Mouse (Mus musculus): ENCODE measurements around the gene Myom3.

Myom3 gene

GRCm38 (mm10) chr4:135818366-135818765 is 58.9 kb downstream of the Myom3 start:
- no peak for DNase-seq

DNA sequence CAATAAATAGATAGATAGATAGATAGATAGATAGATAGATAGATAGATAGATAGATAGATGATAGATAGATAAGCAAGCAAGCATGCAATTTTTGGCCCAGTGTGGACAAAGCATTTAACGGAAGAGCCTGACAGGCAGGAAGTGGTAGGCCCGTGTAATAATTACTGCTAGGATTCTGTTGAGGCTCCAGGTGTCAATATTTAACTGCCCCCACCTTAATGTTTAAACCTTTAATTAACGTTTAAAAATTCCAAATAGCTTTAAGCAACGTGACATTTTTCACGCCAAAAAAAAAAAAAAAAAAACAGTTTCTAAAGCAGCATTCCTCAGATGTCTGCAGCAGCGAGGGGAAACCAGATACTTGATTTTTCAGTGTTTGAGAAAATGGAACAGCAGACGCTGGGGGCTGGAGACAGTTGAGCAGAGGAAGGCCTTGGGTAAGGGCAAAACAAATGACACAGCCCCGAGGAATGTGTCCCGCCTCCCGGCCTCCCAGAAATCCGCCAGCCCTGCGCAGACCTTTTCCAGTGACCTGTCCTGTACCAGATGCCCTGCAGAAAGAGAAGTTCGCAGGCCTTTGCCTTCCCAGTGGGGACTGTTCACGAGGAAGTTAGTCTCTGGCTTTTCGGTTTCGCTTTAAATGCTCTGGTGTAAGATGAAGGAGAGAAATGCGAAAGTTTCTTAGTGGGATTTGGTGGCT is 60.5 kb downstream of the Myom3 start:
- no peak for DNase-seq

DNA sequence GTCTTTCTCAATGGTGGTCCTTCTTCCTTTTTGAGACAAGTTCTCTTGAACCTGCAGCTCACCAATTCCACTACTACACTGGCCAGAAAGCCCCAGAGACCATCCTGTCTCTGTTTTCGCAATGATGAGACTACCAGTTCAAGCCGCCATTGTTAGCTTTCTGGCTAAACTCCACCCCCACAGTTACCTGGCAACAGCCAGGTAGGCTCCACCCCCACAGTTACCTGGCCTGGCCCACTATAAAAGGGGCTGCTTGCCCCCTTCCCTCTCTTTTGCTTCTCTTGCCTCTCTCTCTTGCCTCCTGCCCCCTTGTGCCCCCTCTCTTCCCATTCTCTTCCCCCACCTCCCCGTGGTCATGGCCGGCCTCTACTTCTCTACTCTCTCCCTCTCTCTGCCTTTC is 62.3 kb downstream of the Myom3 start:
- no peak for DNase-seq

- no peak for DNase-seq
Observed at GRCm38 (mm10) chr4:135823298-135823697, 63.8 kb downstream of the Myom3 start.

GRCm38 (mm10) chr4:135824254-135824653 is 64.7 kb downstream of the Myom3 start:
- DNase-seq: no peak

- peak; percentile 73 for DNase-seq
Observed at GRCm38 (mm10) chr4:135828491-135828890, 69.0 kb downstream of the Myom3 start.

DNA sequence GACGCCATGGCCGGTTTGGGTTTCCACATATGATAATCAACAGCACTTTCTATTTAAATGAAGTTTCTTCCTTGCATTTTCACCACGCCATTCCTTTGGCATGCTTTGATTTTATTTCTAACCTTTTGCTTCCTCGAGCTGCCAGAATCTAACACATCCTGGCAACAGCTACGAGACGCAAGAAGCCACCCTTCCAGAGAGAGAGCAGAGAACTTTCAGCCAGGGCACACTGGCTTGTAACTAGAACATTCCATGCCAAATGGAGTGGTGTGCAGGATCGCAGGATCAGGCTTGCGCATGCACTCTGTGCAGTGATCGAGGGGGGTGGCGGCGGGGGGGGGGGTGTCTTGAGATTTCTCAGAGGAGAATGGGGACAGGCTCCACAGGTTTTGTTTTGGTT is 72.6 kb downstream of the Myom3 start:
- DNase-seq: no peak

DNA sequence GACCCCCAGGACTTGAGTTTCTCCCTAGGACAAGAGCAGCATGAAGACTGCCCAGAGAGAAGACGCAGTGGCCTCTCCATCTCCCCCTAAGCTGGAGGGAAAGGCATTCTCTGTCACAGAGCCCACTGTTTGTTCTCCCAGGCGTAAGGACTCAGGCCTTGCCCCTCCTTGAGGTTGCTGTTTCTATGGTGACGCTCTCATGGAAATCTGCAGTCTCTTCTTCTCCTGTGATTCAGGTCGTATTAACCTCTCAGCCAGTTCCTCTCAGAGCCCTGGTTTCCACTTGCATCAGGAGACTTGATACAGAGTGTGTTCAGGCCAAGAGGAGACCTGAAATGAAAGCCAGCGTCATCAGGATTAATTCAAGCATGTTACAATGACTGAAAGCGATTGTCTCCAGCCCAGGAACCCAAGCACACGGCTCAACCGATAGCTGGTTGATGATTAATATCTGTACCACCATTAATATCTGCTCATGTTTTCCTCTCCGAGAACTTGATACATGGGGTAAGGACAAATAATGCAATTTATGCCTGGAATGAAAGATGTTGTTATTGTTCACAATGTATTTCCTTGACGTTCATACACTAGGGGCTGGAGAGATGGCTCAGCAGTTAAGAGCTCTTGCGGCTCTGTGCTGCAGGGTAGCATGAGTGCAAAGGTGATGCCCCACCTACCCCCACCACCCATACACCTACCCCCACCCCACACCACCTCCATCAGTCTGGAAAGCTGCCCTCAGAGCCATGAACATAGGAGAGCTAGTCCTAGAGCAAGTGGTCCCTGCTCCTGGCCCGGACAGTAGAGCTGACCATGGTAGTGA is 74.0 kb downstream of the Myom3 start:
- DNase-seq: no peak

DNA sequence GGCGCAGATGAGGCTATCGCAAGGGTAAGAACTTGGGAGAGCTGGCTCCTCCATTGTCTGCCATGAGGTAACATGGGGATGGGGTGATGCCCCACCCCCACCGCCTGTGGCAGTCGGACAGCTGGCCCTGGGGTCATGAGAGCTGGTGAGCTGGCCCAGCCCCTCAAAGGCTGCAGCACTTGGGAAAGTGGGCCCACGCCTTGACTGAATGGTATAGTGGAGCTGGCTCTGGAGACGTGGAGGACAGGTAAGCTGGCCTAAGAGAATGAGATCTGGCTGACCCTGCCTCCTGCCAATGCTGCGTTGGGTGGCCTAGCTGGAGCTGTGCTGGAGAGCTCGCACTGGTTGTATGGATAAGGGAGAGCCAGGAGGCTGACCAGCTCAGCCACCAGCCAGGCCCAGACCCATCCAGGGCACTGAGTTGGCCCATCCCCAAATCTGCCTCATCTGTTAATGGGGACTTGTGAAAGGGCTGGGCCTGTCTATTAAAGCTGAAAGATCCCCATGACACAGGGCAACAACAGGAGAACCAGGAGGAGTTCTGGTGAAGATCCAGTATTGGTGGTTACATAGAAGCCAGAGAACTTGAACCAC is 74.7 kb downstream of the Myom3 start:
- DNase-seq: no peak

DNA sequence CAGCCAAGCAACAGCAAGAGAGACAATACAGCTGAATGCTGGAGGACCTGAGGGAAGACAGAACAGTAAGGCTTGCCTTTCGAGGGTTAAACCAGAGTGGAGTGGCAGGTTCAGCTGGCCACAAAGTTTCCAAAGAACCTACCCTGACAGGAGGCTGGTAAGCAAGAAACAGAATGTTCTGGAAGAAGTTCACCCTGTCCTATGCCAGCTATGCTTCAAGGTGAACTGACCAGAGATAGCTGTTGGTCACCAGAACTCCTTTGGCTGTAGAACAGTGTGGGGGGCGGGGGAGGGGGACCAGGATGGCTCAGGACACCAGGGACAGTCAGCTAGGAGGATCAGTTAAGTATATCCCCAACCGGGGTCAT is 79.4 kb downstream of the Myom3 start:
- no peak for DNase-seq

DNA sequence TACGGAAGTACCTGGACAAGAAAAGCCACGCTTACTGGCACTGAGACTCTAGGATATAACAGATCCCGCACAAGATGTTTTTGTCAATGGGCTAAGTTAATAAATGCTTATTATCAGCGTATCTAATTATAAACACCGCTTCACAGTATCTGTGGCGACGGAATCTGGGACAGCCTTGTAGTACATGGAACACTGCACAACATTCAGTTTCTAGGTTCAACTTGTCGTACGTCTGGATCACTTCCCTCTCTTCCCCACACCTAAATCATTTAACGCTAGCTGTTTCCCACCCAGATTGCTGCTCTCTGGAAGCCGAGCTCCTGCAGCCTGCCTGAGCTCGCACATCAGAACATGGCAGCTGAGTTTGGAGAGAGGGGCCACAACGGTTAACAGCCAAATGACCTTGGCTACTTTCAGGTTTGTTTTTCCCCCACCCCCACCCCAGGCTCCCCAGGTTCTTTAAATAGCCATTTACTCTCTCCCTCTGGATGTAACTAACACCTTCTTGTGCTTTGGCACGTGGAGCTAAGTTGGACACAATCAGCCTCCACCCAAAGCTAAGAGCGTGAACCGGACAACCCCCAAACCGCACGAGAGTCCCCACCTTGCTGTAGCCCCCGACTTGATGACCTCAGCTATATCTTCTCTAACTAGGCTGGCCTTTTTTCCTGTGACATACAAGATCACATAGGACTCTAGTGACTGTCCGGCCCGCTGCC is 79.9 kb downstream of the Myom3 start:
- DNase-seq: no peak

DNA sequence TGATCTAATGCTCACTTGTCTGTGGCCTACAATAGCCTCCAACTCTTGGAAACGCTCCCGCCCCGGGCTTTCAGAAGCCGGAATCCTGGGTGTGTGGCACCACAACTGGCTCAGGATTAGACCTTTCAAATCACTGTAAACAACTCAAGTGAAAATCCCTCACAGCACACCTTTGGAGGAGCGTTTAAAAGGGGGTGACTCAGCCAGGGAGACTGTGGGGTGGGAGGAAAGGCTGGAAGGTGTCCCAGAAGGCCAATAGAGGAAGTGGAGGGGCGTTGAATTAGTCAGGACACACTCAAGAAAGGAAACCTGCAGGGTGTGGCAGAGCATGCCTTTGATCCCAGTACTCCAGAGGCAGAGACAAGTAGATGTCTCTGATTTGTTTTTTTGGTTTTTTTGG is 84.9 kb downstream of the Myom3 start:
- DNase-seq: no peak

DNA sequence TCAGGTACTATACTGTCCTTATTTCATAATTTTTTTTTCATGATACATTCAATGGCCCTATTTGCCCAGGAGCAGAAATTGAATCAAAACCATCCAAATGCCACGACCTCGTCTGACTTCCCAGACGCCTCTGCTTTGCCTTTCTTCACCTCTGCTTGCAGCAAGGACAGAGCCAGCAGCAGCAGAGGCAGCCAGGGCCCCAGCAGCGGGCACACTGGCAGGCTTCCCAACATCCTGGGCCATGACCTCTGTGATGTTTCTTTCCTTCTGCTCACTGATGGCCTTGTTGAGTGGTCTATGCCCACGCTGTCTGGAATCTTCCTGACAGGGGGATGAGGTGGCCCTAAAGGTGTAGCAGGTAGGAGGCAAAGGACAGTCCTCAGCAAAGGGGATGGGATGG is 88.1 kb downstream of the Myom3 start:
- no peak for DNase-seq

GRCm38 (mm10) chr4:135850411-135851095 is 91.0 kb downstream of the Myom3 start:
- DNase-seq: peak; percentile 44

DNA sequence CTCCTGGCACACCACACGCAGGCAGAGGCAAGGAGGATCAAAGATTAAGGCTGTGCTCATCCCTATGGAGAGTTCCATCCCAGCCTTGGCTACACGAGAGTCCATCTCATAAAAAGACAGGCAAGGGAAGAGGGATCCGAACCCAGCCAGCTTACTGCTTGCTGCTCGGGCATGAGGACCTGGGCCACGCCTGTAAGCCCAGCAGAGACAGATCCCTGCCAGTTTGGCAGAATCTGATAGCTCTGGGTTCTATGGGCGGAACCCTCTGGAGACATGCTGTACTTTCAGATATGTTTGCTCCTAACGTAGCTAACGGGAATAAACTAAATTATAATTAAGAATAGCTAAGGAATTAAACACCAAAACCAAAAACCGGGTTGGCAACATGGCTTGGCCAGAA is 92.4 kb downstream of the Myom3 start:
- DNase-seq: no peak

GRCm38 (mm10) chr4:135853987-135854546 is 94.6 kb downstream of the Myom3 start:
- DNase-seq: no peak

- no peak for DNase-seq
Observed at GRCm38 (mm10) chr4:135854630-135855029, 95.1 kb downstream of the Myom3 start.

DNA sequence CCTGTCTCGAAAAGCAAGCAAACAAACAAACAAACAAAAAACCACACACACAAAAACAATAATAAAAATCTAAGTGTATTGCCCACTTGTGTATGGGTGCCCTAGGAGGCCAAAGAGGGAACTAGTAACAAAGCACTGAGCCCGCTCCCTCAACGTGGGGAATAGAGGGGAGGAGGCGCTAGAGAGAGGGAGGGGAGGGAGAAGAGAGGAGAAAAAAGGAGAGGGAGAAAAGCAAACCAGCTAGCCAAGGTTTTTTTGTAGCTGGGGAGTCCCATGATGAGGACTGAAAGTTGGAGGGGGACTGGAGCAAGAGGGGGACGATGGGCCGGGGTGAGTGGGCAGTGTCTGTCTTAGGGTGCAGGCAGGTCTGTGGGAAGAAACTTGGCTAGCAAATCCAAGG is 95.6 kb downstream of the Myom3 start:
- no peak for DNase-seq

DNA sequence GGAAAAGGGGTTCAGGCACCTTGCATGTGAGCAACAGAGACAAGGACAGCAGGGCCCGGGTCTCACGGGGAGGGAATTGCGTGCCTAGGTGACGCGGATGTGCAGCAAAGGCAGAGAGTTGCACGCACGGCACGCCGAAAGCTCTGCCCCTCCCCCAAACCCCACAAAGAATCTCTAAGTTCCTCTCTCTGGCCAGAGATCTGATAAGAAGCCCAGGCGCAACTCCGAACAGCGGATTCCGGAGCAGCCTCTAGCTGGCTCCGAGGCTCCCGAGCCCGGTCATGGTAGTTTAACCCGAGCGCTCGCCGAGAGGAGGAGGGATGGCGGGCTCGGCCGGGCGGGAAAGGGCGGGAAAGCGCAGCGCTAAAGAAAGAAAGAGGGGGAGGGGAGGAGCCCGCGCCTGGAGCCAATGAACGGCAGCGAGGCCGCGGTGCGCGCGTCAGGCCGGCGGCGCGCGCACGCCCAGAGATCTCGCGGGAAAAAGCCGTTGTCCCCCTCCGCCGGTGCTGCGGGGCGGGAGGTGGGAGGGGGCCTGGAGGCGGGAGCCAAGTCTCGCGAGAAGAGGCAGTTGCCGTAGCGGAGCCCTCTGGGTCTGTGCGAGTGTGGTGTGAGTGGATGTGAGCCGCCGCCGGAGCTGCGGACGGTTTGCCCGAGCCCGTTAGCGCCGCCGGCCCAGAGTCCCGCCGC is 96.2 kb downstream of the Myom3 start, which contains the start of gene Srsf10:
Srsf10 (plus strand) TSS at position 212 of the 687 bp plus-strand sequence.
- DNase-seq: peak; percentile 96

DNA sequence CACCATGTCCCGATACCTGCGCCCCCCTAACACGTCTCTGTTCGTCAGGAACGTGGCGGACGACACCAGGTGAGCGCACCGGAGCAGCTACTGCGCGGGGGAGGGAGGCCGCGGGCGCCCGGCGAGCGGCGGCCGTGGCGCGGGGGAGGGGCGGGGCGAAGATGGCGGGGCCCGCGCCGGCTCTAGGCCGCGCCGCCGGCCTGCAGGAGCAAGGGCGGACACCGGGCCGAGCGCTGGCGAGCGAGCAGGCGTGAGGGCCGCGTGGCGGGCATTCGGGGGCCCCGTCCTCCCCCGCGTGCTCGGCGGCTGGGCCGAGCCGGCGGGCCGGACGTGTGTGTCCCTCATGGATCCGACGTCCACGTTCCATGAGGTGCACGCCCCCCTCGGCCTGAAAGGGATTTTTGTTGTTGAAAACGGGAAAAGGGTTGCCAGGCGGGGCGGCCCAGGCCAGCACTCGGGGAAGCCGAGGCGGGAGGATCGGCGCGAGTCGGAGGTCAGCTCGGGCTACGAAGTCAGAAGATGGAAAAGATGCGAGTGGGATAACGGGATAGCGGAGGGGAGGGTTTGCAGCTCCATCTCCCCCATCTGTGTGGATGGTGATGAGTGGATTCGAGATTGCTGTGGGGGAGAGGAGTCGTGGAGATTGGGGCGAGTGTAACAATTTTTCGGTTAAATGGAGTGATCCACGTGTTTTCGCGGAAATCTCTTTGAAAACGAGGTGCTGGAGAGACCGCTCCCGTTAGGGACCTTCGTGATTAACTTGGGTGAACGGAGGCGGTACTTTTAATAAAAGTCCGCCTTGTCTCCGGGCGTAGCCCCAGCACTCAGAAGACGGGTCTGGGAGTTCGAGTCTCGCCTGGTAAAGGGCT is 96.9 kb downstream of the Myom3 start:
- DNase-seq: peak; percentile 54
